Mouse (Mus musculus) effector memory CD4-positive, alpha-beta T cell, adult 5 months (primary cell): Measurements from ENCODE around the gene Fuk. TPM values are rescaled to one million over a fixed set of nuclear protein-coding genes. Genes with fewer than 3 reads are reported as not detected.

Experiments used
- polyA plus RNA-seq: library from polyadenylated mRNA; unstranded; fragments of 100-300 nt; shearing (Covaris generic); gene quantifications from one replicate; pipeline ENCODE4 v1.2.1, GENCODE M21; 2017

Fuk gene
- 5.6 TPM for polyA plus RNA-seq

DNA sequence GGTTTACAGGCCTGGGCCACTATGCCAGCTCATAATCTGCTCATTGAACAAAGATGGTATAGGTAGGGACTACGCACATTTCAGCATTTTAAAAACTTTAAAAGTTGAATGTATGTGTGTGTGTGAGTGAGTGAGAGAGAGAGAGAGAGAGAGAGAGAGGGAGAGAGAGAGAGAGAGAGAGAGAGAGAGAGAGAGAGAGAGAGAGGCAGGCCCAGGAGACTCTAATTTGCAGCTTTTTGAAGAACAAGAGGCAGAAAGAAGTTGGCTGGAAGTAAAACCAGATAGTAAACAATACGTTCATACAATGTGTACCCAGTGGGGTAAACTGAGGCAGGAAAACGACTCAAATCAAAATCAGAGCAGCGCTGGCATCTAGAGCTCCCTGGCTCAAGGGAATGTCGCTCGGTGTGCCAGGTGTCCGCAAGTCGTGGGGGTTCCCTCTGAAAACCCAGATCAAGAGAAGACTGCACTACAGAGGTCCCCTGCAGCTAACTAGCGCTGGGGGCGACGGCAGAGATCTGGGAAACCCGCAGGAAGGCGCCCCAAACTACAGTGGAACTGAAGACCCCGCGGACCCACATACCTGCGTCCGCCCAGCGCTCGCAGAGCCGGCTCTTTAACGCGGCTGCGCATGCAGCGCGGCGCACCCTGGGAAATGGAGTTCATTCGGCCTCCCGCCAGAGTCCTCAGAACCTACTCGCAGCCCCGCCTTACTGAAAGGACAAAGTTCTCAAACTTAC, at the start of gene Fuk:
Gene Fuk (minus strand): TSS at position 650 of the 740 bp plus-strand sequence.

DNA sequence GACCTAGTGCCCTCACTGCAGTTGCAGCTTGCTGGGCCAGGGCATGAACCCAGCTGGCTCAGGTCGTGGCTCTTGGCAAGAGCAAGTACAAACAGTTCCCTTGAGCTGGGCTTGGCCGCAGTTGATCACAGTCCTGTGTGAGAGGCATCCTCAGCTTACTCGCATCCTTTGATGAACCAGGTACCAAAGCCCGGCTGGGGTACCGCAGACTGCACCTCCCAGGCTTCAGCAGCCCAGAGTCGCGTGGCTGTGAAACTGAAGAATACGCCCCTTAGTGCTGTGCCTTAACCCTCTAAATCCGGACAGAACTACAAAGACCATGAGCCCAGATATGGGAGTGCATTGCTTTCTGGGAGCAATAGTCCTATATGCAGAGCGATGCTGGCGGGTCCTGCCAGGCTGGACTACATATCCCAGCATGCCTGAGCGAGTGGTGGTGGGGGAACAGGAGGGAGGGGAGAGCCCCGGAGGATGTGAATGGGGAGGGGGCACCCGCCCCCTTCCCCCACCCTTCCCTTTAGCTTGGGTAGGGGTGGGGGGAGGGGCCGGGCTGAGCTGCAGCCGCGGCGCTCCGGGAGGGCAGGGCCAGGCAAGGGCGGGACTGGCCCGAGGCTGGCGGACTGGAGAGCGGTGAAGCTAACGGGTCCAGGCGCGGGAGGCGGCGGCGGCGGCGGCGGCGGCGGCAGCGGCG, 17.2 kb upstream of the Fuk start, which contains the start of gene St3gal2:
Gene St3gal2 (plus strand): TSS at position 582 of the 691 bp plus-strand sequence.

DNA sequence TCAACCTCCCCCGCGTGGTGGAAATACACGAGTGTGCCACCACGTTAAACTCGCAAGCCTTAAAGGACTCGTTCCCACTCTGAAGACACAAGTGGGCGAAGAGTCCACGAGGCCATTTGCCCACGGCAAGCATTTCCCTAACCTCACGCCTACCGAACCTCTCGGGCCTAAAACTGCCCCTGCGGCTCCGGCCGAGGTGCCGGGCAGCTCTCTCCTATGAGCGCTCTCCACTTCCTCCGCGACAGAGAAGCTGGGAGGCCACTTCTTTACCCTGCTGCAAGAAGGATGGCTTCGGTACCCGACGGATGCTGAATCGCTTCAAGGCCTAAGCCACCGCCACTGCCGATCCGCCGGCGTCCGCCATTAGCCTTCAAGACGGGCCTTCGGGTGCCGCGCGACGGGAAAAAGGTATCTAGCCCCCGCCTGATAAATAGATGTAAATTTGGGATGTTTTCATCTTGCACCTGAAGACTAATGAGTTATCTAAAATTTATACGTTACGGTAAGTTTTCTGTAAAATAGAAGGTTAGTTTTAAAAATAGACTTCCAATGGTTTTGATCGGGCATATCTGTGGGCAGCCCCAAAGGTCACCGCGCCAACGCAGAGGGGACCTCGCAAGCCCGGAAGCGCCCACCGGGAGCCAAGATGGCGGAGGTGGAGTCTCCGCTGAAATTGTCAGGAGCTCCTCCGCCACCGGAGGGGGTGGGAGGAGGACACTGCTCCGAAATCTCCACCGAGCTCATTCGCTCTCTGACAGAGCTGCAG, 55.7 kb downstream of the Fuk start, which contains the start of the genes Cog4 and Sf3b3:
Gene Cog4 (plus strand): TSS at position 196 of the 766 bp plus-strand sequence.
Gene Sf3b3 (minus strand): TSS at position 383 of the 766 bp plus-strand sequence.

Other genes with a start within 250 kb of the Fuk start
- gene Mtss1l, start 181.0 kb downstream of the Fuk start, polyA plus RNA-seq = not detected
- gene Il34, start 96.6 kb downstream of the Fuk start, polyA plus RNA-seq = not detected
- 41.6 TPM for gene Cog4, start 55.9 kb downstream of the Fuk start, polyA plus RNA-seq
- gene Sf3b3, start 55.7 kb downstream of the Fuk start, polyA plus RNA-seq = 158 TPM
- gene St3gal2, start 17.4 kb upstream of the Fuk start, polyA plus RNA-seq = 13.2 TPM
- 17.8 TPM for gene Ddx19a, start 95.3 kb upstream of the Fuk start, polyA plus RNA-seq
- 17.8 TPM for gene Ddx19b, start 129.3 kb upstream of the Fuk start, polyA plus RNA-seq
- 42.9 TPM for gene Aars, start 130.7 kb upstream of the Fuk start, polyA plus RNA-seq
- 17.5 TPM for gene Exosc6, start 153.9 kb upstream of the Fuk start, polyA plus RNA-seq
- not detected for gene Clec18a, start 189.9 kb upstream of the Fuk start, polyA plus RNA-seq
- 16.1 TPM for gene Pdpr, start 192.1 kb upstream of the Fuk start, polyA plus RNA-seq